Mouse (Mus musculus): Measurements from ENCODE around the gene Asxl1. TPM values are rescaled to one million over a fixed set of nuclear protein-coding genes. Genes with fewer than 3 reads are reported as not detected.

Asxl1 gene
- polyA plus RNA-seq, 1 experiment: 23.1 TPM

DNA sequence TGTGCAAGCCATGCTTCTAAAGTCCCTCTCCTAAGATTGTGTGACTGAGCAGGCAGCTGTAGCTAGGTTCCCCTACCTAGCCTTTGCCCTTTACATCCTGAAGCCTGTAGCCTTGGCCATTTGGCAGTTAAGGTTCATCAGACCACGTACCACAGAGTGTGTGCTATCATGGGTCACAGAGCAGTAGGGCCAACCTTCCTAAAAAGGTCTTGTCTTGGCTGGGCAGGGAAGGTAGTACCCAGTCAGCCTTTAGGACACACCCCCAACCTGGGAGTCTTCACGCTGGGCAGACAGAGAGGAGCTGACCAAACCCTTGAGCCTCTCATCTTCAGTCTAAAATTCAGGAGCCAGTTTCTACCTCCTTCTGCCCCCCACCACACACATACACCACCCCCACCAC lies 95.1 kb downstream of the Asxl1 start:
- no peak for DNase-seq (ENCODE audit: extremely low spot score in 1 of 2, low spot score in 1 of 2)

GRCm38 (mm10) chr2:153441228-153441627 lies 95.6 kb downstream of the Asxl1 start:
- DNase-seq (ENCODE audit: extremely low spot score in 1 of 2, low spot score in 1 of 2): no peak

DNA sequence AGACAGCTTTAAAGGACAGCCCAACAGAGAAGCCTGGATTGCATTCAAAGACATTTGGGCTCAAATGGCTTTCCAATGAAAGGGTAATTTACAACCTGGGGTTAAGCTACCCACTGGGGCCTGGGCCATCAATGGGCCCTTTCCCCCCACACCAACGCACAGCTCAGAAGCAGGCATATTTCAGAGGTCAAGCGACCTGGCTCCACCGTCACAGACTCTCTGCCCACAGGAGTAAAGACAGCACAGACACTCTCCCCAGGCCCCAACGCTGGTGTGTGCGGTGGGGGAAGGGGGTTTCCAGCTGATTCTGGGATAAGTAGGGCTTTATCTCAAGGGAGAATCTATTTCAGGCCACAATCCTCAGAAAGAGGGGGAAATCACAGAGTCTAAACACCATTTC lies 97.1 kb downstream of the Asxl1 start:
- no peak for DNase-seq (ENCODE audit: extremely low spot score in 1 of 2, low spot score in 1 of 2)

GRCm38 (mm10) chr2:153443434-153444240 lies 98.0 kb downstream of the Asxl1 start:
- DNase-seq (ENCODE audit: extremely low spot score in 1 of 2, low spot score in 1 of 2): no peak

DNA sequence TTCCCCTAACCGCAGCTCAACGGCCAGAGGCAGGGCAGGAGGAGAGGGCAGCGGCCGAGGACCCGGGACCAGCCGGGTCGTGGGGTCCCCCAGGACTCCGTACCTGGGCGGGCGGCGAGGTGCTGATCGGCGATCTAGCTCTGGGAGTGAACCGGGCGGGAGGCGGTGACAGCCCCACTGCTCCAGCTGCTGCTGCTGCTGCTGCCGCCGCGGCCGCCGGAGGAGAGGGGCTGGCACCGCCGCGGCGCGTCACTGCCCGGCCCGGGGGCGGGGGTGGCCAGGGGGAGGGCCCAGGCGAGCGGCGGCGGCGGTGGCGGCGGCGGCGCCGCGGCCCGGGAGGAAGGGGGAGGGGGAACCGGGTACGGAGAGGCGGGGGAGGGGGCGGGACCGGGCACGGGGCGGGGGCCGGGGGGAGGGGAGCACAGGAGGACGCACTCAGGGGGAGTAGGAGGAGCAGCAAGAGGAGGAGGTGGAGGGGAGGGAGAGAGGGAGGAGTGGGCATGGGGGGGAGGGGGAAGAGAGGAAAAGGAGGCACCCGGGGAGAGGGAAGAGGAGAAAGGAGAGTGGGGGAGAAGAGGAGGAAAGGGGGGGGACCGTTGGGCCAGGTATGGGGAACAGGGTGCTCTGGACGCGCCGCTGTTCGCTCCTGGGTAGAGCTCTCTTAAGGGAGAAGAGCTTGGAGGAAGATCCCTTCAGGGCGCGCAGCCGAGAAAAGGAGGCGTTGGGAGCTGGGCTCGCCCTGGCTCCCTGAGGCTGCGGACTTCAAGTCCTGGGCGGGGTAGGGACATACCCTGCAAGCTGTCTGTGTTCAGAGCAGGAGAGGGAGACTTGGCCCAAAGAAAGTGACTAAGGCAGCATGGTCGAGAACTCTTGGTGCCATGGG lies 98.9 kb downstream of the Asxl1 start:
- peak in 1 of 2 experiments; percentile 59 for DNase-seq (ENCODE audit: extremely low spot score in 1 of 2, low spot score in 1 of 2)

- DNase-seq (ENCODE audit: extremely low spot score in 1 of 2, low spot score in 1 of 2): peak in 1 of 2 experiments; percentile 33
These were observed 99.7 kb downstream of the Asxl1 start for GRCm38 (mm10) chr2:153445137-153446016.

DNA sequence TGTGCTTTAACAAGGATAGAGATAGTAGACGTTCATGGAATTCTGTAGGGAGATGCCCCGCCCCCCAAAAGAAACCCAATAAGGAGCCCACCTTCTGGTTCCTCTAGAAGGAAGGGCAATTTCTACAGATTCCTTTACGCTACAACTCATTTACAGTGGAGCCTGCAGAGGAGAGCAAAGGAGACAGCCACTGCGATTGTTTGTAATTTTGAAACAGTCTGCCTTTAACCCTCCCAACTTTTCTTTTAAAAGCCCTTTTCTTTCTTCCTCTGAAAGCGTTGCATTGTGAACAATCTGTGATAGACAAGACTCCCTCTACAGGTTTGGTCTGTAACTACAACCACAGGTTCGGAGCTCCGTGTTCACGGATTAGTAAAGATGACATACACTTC lies 100.4 kb downstream of the Asxl1 start:
- DNase-seq (ENCODE audit: extremely low spot score in 1 of 2, low spot score in 1 of 2): peak; percentile 48 to 91

GRCm38 (mm10) chr2:153446476-153446875 lies 100.8 kb downstream of the Asxl1 start:
- no peak for DNase-seq (ENCODE audit: extremely low spot score in 1 of 2, low spot score in 1 of 2)

DNA sequence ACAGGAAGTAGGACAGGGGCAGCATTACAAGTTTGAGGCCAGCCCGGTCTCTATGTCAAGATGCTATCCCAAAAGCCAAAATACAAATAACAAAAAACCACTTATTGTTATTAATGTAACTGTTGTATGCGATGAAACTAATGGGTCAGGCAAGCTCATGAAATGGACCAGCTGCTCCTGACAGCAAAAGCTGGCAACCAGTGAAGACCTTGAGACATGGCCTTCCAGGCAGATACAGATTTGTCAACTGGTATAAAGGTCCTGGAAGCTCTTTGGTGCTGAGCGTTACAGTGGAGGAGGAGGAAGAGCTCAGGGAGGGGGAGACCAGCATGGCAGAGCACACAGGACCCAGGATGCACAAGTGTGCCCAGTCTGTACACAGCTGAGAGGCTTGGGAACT lies 102.1 kb downstream of the Asxl1 start:
- no peak for DNase-seq (ENCODE audit: extremely low spot score in 1 of 2, low spot score in 1 of 2)

DNA sequence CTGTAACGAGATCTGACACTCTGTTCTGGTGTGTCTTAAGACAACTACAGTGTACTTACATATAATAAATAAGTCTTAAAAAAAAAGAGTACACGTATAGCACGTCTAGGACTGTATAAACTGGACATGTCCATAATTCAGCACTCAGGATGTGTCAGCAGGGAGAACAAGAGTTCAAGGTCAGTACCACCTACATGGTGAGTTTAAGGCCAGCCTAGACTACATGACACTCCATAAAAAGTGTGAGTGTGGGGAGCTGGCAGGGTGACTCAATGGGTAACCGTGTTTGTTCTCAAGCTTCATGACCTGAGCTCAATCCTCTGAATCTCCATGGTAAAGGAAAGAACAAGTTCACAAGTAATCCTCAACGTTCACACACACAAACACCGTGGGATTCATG lies 102.9 kb downstream of the Asxl1 start:
- DNase-seq (ENCODE audit: extremely low spot score in 1 of 2, low spot score in 1 of 2): no peak

Other genes with a start within 250 kb of the Asxl1 start
- gene Hck, start 237.4 kb upstream of the Asxl1 start, polyA plus RNA-seq (2012; rRNA removed): 2.2 and 2.9 TPM in 2 replicates
- 69.2 and 70.6 TPM in 2 replicates for gene Tm9sf4, start 184.5 kb upstream of the Asxl1 start, polyA plus RNA-seq (2012; rRNA removed)
- 23.4 and 24.8 TPM in 2 replicates for gene Tspyl3, start 120.4 kb upstream of the Asxl1 start, polyA plus RNA-seq (2012; rRNA removed)
- gene Plagl2, start 104.4 kb upstream of the Asxl1 start, polyA plus RNA-seq (2012; rRNA removed): 4.4 and 4.9 TPM in 2 replicates
- 16.1 and 19.0 TPM in 2 replicates for gene Pofut1, start 104.3 kb upstream of the Asxl1 start, polyA plus RNA-seq (2012; rRNA removed)
- 32.5 and 34.7 TPM in 2 replicates for gene Kif3b, start 54.4 kb upstream of the Asxl1 start, polyA plus RNA-seq (2012; rRNA removed)
- gene 4930404H24Rik, start 147.0 kb downstream of the Asxl1 start, polyA plus RNA-seq (2012; rRNA removed): not detected in 2 replicates
- 35.8 and 36.3 TPM in 2 replicates for gene Nol4l, start 184.1 kb downstream of the Asxl1 start, polyA plus RNA-seq (2012; rRNA removed)

Measured in frontal cortex, adult 2 months (tissue).